Mouse (Mus musculus): ENCODE measurements at regions not wholly inside any gene's neighbourhood (a gene's known extent, or its start where the extent isn't known, plus 50 kb on each side); places are given as distances from the start of the nearest gene placed in this dataset.
"Not testable (repeated sequence)": the region's sequence is repeated elsewhere in the genome, so short reads cannot be mapped to it uniquely, and the experiment has no call there.

- no peak for DNase-seq (ENCODE audit: low read depth)
These were observed 114.2 kb downstream of the Nectin1 start for GRCm38 (mm10) chr9:43857988-43858387.

- DNase-seq (ENCODE audit: low read depth): no peak
These were observed 115.0 kb downstream of the Nectin1 start for GRCm38 (mm10) chr9:43858761-43859160.

- no peak for DNase-seq (ENCODE audit: low read depth)
These were observed 116.5 kb downstream of the Nectin1 start for GRCm38 (mm10) chr9:43860264-43860663.

GRCm38 (mm10) chr9:43861375-43861774 is 117.6 kb downstream of the Nectin1 start:
- DNase-seq (ENCODE audit: low read depth): no peak

GRCm38 (mm10) chr9:43862034-43862433 is 118.2 kb downstream of the Nectin1 start:
- not testable (repeated sequence) for DNase-seq (ENCODE audit: low read depth)

GRCm38 (mm10) chr9:43863609-43864397 is 120.0 kb downstream of the Nectin1 start:
- DNase-seq (ENCODE audit: low read depth): no peak

- DNase-seq (ENCODE audit: low read depth): no peak
These were observed 123.0 kb downstream of the Nectin1 start for GRCm38 (mm10) chr9:43866802-43867201.

- DNase-seq (ENCODE audit: low read depth): no peak
These were observed 130.1 kb downstream of the Nectin1 start for GRCm38 (mm10) chr9:43873841-43874240.

- DNase-seq (ENCODE audit: low read depth): no peak
These were observed 130.5 kb downstream of the Nectin1 start for GRCm38 (mm10) chr9:43874332-43874731.

- no peak for DNase-seq (ENCODE audit: low read depth)
These were observed 135.6 kb downstream of the Nectin1 start for GRCm38 (mm10) chr9:43879220-43879968.

GRCm38 (mm10) chr9:43879969-43880396 is 136.2 kb downstream of the Nectin1 start:
- DNase-seq (ENCODE audit: low read depth): no peak

GRCm38 (mm10) chr9:43893086-43893485 is 149.3 kb downstream of the Nectin1 start:
- no peak for DNase-seq (ENCODE audit: low read depth)

- DNase-seq (ENCODE audit: low read depth): no peak
These were observed 143.9 kb upstream of the Thy1 start for GRCm38 (mm10) chr9:43899239-43899638.

- DNase-seq (ENCODE audit: low read depth): no peak
These were observed 134.9 kb upstream of the Thy1 start for GRCm38 (mm10) chr9:43908325-43908724.

GRCm38 (mm10) chr9:43915015-43915414 is 128.2 kb upstream of the Thy1 start:
- DNase-seq (ENCODE audit: low read depth): no peak

GRCm38 (mm10) chr9:43917467-43917866 is 125.7 kb upstream of the Thy1 start:
- DNase-seq (ENCODE audit: low read depth): no peak

GRCm38 (mm10) chr9:43919010-43919409 is 124.2 kb upstream of the Thy1 start:
- DNase-seq (ENCODE audit: low read depth): no peak

GRCm38 (mm10) chr9:43920053-43920754 is 123.0 kb upstream of the Thy1 start:
- DNase-seq (ENCODE audit: low read depth): peak; percentile 19

GRCm38 (mm10) chr9:43922231-43922630 is 121.0 kb upstream of the Thy1 start:
- DNase-seq (ENCODE audit: low read depth): no peak

GRCm38 (mm10) chr9:43923088-43923487 is 120.1 kb upstream of the Thy1 start:
- DNase-seq (ENCODE audit: low read depth): no peak

- DNase-seq (ENCODE audit: low read depth): no peak
These were observed 118.4 kb upstream of the Thy1 start for GRCm38 (mm10) chr9:43924795-43925194.

- no peak for DNase-seq (ENCODE audit: low read depth)
These were observed 113.7 kb upstream of the Thy1 start for GRCm38 (mm10) chr9:43929312-43930036.
